Mouse (Mus musculus): ENCODE data around the gene Hspb7.

The Hspb7 gene

DNA sequence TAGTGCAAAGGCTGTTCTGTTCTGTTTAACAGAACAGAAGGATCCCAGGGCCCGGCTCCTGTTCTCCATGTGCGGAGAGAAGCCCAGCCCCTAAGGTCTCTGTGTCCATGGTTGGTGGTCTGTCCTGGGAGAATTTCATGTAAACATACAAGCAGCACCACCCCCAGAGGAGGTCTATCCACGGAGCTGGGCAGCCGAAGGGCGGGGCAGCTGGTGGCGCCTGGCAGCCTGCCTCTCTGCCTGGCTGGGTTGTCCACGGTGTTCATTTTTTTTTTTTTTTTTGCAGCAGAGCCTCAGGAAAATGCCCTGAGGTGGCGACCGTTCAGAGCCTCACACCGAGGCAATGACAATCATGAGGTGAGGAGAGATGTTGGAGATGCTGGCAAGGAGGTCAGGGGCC, 48.0 kb downstream of the Hspb7 start:
- DNase-seq (ENCODE audit: low read depth, low spot score) = no peak

DNA sequence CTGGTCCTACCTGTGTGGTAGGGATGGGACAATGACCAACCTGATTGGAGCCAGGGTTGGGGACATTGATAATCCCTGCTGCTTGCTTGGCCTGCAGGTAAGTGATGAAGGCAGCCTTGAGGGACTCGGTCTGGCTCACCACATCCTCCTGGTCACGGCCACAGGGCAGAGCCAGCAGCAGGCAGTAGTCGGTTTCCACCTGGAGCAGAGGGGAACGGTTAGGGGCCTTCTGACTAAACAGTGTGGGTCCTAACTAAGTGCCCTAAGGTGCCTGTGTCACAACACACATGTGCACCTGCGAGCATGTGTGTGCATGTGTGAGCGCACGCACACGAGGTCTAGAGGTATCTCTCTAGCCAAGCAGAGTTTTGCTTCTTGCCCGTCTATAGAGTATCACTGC, 48.8 kb downstream of the Hspb7 start:
- no peak for DNase-seq (ENCODE audit: low read depth, low spot score)

DNA sequence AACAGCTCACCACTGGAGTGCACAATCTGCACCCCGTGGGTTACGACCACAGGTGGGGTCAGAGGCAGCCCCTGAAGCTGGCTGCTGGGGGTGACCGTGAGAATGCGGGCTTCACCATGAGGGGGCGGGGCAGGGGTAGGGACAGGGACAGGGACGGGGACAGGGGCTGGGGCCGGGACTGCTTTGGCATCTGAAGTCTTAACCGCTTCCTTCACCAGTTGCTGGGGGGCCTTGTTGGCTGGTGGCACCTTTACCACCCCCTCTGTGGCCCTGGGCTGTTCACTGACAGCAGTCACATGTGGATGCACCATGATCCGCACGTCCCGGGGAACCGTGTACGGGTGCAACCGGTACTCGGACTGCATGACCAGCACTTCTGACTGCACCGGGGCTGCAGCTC, 50.9 kb downstream of the Hspb7 start:
- no peak for DNase-seq (ENCODE audit: low read depth, low spot score)

DNA sequence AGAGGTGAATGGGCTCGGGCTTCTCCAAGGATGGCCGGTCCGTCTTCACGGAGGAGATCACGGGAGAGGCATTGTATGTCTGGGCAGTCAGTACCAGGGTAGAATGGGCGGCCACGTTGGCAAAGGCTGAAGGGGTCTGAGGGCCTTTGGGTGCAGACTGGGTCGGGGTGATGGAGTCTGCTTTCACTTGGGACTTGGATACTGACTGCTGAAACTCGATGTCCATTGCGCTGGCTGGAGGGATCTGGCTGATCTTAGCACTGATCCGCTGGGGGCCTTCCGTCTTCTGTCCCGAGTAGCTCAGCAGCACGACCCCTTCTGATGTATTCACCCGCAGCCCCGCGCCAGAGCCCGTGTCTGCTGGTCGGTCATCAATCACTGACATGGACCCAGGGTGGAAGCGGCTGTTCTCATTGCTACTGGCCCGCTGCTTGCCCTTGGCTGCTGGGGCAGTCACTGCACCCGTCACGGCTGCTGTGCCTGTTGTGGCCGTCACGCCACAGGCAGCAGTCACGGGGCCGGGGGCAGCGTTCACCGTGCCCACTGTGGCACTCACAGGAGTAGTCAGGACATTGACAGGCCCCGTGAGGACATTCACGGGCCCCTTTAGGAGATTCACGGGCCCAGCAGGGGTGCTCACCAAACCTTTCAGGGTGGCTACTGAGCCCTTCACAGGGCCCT, 52.2 kb downstream of the Hspb7 start:
- no peak for DNase-seq (ENCODE audit: low read depth, low spot score)

GRCm38 (mm10) chr4:141474431-141474830, 53.9 kb downstream of the Hspb7 start:
- no peak for DNase-seq (ENCODE audit: low read depth, low spot score)

Data from brain, embryonic 18.5 days (tissue).